Mouse (Mus musculus): ENCODE measurements around the gene Ccdc149. TPM values are rescaled to one million over a fixed set of nuclear protein-coding genes. Genes with fewer than 3 reads are reported as not detected.

Gene Ccdc149
- total and polyA plus RNA-seq, 3 experiments = not detected

DNA sequence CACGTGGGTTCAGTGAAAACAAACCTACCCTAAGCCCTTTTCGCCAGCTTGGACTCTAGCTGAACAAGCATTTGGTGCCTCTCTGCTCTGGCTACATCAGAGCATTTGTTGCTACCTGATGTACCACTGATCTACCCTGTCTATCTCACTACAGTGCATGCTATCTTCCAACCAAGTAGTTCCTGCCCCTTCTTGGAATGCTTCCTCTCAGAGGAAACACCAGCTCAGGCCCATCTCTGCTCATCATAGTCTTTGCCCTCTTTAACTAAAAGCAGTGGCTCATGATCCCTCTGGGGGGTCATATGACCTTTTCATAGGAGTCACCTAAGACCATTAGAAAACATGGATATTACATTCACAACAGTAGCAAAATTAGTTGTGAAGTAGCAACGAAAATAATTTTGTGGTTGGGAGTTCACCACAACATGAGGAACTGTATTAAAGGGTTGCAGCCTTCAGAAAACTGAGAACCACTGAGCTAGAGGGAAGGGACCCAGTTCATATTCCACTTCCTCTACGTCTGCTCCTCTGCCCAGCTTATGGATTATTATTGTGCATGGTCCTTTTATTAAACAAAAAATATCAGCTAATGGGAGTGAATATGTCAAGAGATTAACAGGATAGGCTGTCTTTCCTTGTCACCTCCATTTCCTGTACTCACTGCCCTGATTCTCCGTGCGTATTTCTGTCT is 9.7 kb downstream of the Ccdc149 start:
- in situ Hi-C loops (cut with MboI; ENCODE audit: low pct_ligation_motif_present, low pct_unique_long_range_greater_than_20kb, low sequenced_read_pairs) = no loop called here
- dilution Hi-C loops (cut with MboI; ENCODE audit: extremely low pct_ligation_motif_present, extremely low pct_unique_long_range_greater_than_20kb, low sequenced_read_pairs) = no loop called here
- peak; percentile 5 for DNase-seq (ENCODE audit: extremely low read depth)

GRCm38 (mm10) chr5:52459308-52459707 is 12.0 kb downstream of the Ccdc149 start:
- H3K9ac ChIP-seq (ENCODE audit: insufficient read depth, low read depth) = no peak overlapping the region
- TF ChIP-seq RAD21 (IDR thresholded peaks at IDR 0.05; ENCODE audit: low read depth, low read length) (no peak), RCOR1 (conservative IDR thresholded peaks at IDR 0.05; ENCODE audit: low read depth, low read length) (no peak), GABPA (IDR thresholded peaks at IDR 0.05; ENCODE audit: insufficient replicate concordance, low read depth, low read length) (no peak), ZKSCAN1 (IDR thresholded peaks at IDR 0.05; ENCODE audit: borderline replicate concordance, low read depth, low read length) (no peak), USF1 (IDR thresholded peaks at IDR 0.05; ENCODE audit: low read depth, low read length) (no peak), BHLHE40 (IDR thresholded peaks at IDR 0.05; ENCODE audit: low read depth, low read length) (no peak), UBTF (IDR thresholded peaks at IDR 0.05; ENCODE audit: low read depth, low read length) (no peak), KAT2A (IDR thresholded peaks at IDR 0.05; ENCODE audit: insufficient replicate concordance, low read length) (no peak), HCFC1 (IDR thresholded peaks at IDR 0.05; ENCODE audit: low read depth, low read length) (no peak), IRF4 (IDR thresholded peaks at IDR 0.05; ENCODE audit: low read depth, low read length) (no peak), EP300 (IDR thresholded peaks at IDR 0.05; ENCODE audit: low read length) (no peak), MAZ (IDR thresholded peaks at IDR 0.05; ENCODE audit: low read depth, low read length) (no peak), ZNF384 (IDR thresholded peaks at IDR 0.05; ENCODE audit: low read depth, low read length) (no peak)
- H3K36me3 ChIP-seq (replicated peaks in 1 of 2; ENCODE audit: control insufficient read depth in 1 of 2, insufficient read depth in 1 of 2, low read length in 1 of 2) = no peaks in the 10 kb centered on the region
- peaks cover 0 to 11% of the 10 kb centered on the region in 2 experiments; a peak in 1 of 4 replicates for H3K4me1 ChIP-seq (ENCODE audit: control insufficient read depth in 1 of 2, insufficient read depth in 2 of 2)
- no peak overlapping the region for H3K4me3 ChIP-seq (replicated peaks in 1 of 3; ENCODE audit: low read depth in 2 of 3, low read length in 2 of 3, poor library complexity in 1 of 3)
- no peak overlapping the region for H3K4me2 ChIP-seq (ENCODE audit: insufficient read depth, low read depth, poor library complexity, severe bottlenecking)
- dilution Hi-C loops (cut with MboI; ENCODE audit: extremely low pct_ligation_motif_present, extremely low pct_unique_long_range_greater_than_20kb, low sequenced_read_pairs) = no loop called here
- in situ Hi-C loops (cut with MboI; ENCODE audit: low pct_ligation_motif_present, low pct_unique_long_range_greater_than_20kb, low sequenced_read_pairs) = no loop called here
- no peaks in the 10 kb centered on the region for H3K79me2 ChIP-seq (replicated peaks; ENCODE audit: control insufficient read depth, extremely low read depth, insufficient read depth, poor library complexity, severe bottlenecking)
- no peak for DNase-seq (ENCODE audit: extremely low read depth)
- H3K27ac ChIP-seq (ENCODE audit: insufficient read depth, low read depth) = no peak overlapping the region
- no peaks in the 10 kb centered on the region for H3K9me3 ChIP-seq (replicated peaks; ENCODE audit: low read length)
- H3K27me3 ChIP-seq (replicated peaks) = no peaks in the 10 kb centered on the region

More for the DNA sequence above, 9.7 kb downstream of the Ccdc149 start:
- no peaks in the 10 kb centered on the region for H3K36me3 ChIP-seq (replicated peaks in 1 of 2; ENCODE audit: control insufficient read depth in 1 of 2, insufficient read depth in 1 of 2, low read length in 1 of 2)
- no peak overlapping the region for H3K27ac ChIP-seq (ENCODE audit: insufficient read depth, low read depth)
- H3K27me3 ChIP-seq (replicated peaks) = no peaks in the 10 kb centered on the region
- no peak overlapping the region for H3K4me3 ChIP-seq (replicated peaks in 1 of 3; ENCODE audit: low read depth in 2 of 3, low read length in 2 of 3, poor library complexity in 1 of 3)
- H3K79me2 ChIP-seq (replicated peaks; ENCODE audit: control insufficient read depth, extremely low read depth, insufficient read depth, poor library complexity, severe bottlenecking) = no peaks in the 10 kb centered on the region
- H3K9ac ChIP-seq (ENCODE audit: insufficient read depth, low read depth) = no peak overlapping the region
- no peak overlapping the region for H3K4me2 ChIP-seq (ENCODE audit: insufficient read depth, low read depth, poor library complexity, severe bottlenecking)
- peaks cover 4% of the 10 kb centered on the region for H3K9me3 ChIP-seq (replicated peaks; ENCODE audit: low read length)
- peaks cover 0 to 11% of the 10 kb centered on the region in 2 experiments; a peak in 1 of 4 replicates for H3K4me1 ChIP-seq (ENCODE audit: control insufficient read depth in 1 of 2, insufficient read depth in 2 of 2)
- TF ChIP-seq KAT2A (IDR thresholded peaks at IDR 0.05; ENCODE audit: insufficient replicate concordance, low read length) (no peak), IRF4 (IDR thresholded peaks at IDR 0.05; ENCODE audit: low read depth, low read length) (no peak), CHD1 (IDR thresholded peaks at IDR 0.05; ENCODE audit: low read depth, low read length) (no peak), CHD2 (IDR thresholded peaks at IDR 0.05; ENCODE audit: low read length) (no peak), NRF1 (IDR thresholded peaks at IDR 0.05; ENCODE audit: low read depth, low read length) (no peak), RAD21 (IDR thresholded peaks at IDR 0.05; ENCODE audit: low read depth, low read length) (no peak), ZMIZ1 (IDR thresholded peaks at IDR 0.05; ENCODE audit: low read depth, low read length) (no peak), E2F4 (IDR thresholded peaks at IDR 0.05; ENCODE audit: insufficient replicate concordance, low read depth, low read length) (no peak), POLR2AphosphoS2 (IDR thresholded peaks at IDR 0.05; ENCODE audit: low read depth, low read length) (no peak), BHLHE40 (IDR thresholded peaks at IDR 0.05; ENCODE audit: low read depth, low read length) (no peak), PAX5 (IDR thresholded peaks at IDR 0.05; ENCODE audit: low read length) (no peak), MAZ (IDR thresholded peaks at IDR 0.05; ENCODE audit: low read depth, low read length) (no peak), ZNF384 (IDR thresholded peaks at IDR 0.05; ENCODE audit: low read depth, low read length) (no peak), JUN (IDR thresholded peaks at IDR 0.05; ENCODE audit: insufficient read depth, low read depth, low read length) (no peak), ETS1 (conservative IDR thresholded peaks at IDR 0.05; ENCODE audit: low read depth, low read length) (no peak), USF2 (conservative IDR thresholded peaks at IDR 0.05; ENCODE audit: low read depth, low read length) (no peak), RCOR1 (conservative IDR thresholded peaks at IDR 0.05; ENCODE audit: low read depth, low read length) (no peak), CTCF (conservative IDR thresholded peaks at IDR 0.05 in 1 of 2, IDR thresholded peaks at IDR 0.05 in 1 of 2; ENCODE audit: low read depth in 2 of 2, low read length in 2 of 2) (no peak), ZC3H11A (IDR thresholded peaks at IDR 0.05; ENCODE audit: low read depth, low read length) (no peak)
